Mouse (Mus musculus) thymus, postnatal 4 days (tissue): ENCODE measurements around the gene Selenom.

Experiments used
- DNase-seq: peaks from one replicate; pipeline ENCODE4 v3.0.0; 2021

Gene Selenom

DNA sequence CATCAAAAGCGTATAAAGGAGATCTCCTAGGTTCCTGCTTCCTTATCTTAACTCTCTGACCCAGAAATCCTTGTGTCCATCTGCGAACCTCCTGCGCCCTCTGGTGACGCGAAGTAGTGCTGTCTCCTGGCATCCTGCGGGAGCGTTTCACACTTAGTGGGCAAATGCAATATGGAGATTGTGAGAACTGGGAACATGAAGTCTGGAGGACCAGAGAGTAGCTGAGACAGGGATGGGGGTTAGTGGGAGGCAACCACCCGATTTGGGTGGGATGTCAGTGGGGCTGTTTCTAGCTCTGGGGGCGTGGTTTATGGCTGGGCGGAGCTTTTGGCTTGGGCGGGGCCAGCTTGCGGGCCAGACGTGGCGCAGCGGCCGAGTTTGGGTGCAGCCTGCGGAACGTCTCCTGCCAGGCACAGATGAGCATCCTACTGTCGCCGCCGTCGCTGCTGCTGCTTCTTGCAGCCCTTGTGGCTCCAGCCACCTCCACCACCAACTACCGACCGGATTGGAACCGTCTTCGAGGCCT, at the start of gene Selenom:
Gene Selenom, plus strand, starts transcription at position 156 of the 526 bp plus-strand sequence.
- DNase-seq = peak; percentile 91

DNA sequence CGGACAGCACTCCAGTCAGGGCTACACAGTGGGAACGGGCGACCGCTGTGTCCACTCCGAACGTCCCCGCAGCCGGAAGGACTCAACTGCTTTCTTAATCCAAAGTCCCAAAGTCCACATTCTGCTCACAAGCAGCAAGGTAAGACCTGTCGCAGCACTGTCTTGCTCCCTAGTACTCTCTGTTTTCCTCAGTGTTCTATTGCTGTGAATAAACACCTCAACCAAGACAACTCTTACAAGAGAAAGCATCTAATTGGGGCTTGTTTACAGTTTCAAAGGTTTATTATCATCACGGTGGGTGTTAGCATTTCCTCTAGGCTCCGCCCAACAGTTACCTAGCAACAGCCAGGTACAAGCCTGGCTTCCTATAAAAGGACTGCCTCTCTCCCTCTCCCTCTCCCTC, 43.0 kb upstream of the Selenom start:
- DNase-seq = no peak

DNA sequence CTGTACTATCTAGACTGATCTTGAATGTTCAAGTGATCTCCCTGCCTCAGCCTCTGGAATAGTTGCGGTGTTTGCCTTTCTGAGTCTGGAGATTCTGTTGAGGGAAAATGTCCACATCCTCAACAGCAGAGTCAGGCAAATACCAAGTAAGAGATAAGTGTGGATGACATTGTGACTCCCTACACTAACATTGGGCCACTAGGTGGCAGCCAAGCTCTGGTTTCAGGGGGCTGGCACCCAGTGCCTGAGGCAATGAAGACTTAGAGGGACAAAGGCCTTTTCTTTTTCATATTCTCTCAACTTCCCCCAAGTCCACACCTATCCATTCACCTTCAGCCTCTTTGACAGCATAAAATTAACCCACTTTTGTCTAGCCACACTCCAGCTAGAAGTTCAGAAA, 42.0 kb upstream of the Selenom start:
- DNase-seq = peak; percentile 94

DNA sequence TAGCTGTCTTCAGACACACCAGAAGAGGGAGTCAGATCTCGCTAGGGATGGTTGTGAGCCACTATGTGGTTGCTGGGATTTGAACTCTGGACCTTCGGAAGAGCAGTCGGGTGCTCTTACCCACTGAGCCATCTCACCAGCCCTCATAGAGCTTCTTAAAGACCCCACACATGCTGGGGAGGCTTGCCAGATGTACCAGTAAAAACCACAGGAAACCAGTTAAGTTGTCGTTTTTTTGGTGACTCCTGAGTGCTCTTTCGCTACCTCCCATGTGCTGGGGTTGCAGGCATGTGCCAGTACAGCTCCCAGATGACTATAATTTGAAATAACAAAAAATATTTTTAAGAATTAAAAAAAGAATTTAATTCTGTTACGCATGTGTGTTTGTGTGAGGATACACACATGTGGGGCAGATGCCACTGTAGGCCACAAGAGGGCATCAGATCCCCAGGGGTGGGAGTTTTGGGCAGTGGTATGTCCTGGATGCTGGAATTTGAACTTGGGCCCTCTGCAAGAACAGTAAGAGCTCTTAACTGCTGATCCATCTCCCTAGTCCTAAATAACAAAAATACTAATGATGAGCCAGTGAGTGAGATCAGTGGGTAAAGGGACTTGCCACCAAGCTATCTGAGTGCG, 39.9 kb upstream of the Selenom start:
- peak; percentile 43 for DNase-seq

DNA sequence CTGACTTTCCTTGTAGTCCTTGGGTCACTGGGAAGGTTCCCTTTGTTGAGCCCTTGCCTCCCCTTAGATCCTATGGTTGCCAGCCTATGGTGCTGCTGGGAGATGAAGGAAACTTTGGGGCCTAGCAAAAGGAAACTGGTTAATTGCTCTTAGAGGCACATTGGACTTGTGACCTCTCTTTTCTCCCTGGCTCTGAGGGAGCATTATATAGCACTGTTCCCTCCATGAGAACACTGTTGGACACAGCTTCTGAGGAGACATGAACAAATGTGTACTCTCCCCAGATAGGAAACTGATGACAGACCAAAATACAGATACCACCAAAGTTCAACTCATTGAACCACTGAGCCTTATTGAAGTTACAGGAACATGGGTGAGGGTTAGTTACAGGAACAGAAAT, 39.0 kb upstream of the Selenom start:
- no peak for DNase-seq

DNA sequence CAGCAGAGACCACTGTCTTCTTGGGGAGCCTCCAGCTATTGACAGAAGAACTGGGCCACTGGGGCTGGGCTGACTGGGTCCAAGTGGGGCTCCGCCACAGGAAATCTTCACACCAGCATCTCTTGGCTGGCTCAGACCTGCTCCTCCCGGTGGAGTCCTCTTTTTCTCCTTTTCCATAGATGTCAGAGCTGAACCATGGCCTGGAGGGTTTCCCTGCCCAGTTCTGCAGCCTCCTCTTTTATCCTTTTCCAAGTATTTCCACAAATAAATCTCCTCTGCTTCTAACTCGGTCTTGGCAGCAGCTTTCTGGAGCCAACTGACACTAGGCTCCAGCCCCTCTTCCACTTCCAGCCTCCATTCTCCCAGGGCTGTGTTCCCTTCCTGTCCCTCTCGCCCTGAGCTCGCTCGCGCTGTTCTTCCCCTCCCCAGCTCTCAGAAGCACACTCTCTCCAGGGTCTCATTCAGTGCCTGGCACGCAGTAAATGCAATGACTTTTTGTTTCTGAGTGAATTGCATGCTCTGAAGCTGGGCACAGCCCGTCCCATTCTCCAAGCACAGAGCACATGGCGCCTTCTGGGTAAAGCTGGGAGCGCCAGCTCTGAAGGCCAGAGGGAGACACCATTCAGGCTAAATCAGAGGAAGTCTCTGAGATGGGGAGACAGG, 30.4 kb upstream of the Selenom start:
- no peak for DNase-seq

DNA sequence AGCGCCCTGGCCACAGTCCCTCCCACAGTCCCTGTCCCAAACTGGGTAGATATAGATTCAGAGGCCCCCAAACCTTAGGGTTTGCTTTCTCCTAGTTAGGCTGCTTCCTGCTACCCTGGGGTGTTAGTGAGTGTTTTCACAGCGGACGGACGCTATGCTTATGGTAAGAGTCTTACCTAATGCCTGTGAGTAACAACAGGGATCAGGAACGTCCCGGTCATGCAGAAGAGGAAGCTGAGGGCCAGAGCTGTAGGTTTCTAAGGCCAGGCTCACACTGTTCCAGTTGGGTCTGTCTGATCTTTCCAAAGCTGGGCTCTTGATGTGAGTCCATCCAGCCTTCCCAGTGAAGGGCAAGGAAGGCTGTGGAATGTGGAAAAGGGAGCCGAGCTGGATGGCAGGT, 28.1 kb upstream of the Selenom start:
- no peak for DNase-seq

DNA sequence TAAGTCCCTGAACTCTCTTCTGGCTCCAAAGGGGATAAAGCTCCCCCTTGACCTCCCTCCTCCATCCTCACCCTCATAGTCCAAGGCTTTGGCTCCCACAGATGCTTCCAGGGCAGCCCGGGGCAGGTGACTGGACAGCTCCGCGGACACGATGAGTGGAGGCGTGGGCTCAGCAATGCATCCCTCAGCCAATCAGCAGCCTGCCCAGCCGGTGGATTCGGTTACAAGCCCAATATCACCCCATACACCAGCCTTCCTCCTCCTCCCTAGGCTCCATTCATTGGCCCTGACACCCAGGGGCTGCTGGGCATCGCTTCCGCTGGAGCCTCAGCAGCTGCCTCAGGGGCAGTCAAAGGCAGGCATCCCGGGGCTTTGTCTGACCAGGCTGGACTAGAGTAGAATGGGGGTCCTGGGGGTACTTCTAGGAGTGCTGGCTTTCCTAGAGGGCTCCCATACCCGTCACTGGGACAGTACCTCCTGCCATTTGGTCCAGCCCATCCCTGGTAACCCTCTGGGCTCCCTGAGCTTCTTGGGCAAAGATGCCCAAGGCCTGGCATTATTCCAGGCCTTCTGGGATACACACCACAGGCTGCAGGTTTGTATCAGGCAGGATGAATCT, 26.4 kb upstream of the Selenom start, which contains the start of gene Pla2g3:
Gene Pla2g3, plus strand, starts transcription at position 333 of the 619 bp plus-strand sequence.
- DNase-seq = no peak

DNA sequence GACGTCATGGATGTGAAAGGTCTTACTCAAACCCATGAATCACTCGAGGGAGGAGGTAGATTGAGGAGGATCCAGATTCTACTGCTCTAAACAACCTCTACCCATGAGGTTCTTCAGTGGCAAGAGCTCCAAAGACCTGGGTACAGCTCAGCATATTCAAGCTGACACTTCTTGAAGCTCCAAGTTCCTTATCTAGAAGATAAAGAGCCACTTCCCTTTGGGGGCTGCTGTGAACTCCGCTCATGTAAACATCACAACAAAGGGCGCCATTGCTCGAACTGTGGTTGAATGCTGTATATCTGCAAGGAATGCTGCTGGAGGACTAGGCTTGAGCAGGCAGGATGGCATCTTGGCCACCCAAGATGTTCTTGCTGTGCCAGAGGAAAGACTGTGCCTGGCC, 25.4 kb upstream of the Selenom start:
- DNase-seq = no peak

DNA sequence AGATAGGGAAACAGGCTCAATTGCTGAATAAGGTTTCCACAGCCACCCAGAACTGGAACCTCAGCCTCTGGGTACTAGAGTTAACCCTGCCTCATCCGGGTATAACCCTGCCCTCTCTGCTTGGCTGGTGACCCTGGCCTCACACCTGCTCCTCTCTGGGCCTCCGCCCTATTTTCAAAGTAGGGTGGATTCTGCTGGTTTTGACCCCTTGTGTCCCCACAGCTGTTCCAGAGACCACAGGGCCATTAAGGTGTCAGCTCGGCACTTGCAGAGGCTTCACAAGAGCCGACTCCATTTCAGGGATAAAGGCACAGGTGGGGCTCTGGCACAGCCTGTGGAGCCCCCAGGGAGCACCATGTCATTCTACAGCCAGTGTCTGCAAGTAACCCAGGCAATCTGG, 21.7 kb upstream of the Selenom start:
- no peak for DNase-seq

DNA sequence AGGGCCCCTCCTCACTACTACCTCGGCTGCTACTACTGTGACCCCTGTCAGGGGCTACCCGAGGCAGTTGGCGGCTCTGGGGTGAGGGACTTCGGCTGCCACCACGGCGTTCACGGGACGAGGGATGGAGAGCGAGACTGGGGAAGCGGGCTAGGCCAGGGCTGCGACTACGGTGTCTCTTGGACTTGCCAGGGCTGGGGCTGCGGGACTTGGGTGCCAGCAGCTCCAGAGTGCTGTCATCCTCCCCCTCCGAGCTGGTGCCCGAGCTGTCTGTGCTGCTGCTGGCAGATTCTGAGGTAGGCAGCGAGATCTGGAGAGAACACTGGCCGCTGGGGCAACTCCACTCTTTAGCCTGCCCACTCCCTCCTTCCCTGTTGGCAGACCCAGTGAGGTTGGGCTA, 19.6 kb upstream of the Selenom start:
- no peak for DNase-seq

DNA sequence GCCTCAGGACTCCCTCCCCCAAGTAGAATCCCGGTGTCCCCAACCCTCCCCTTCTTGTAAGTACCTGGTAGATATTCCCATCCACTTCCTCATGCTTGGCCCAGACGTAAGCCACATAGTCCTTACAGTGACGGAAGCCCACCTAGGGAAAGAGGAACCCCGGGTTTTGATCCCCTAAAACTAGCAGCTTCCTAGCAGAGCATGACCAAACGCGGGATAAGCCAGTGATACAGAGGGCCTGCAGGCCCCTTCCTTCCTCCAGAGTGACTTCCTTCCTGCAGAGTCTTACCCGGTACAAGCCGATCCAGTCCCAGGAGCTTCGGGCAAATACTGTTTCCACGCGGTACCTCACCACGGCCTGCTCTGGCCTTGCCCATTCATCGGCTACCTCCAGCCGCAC, 19.0 kb upstream of the Selenom start:
- DNase-seq = no peak

DNA sequence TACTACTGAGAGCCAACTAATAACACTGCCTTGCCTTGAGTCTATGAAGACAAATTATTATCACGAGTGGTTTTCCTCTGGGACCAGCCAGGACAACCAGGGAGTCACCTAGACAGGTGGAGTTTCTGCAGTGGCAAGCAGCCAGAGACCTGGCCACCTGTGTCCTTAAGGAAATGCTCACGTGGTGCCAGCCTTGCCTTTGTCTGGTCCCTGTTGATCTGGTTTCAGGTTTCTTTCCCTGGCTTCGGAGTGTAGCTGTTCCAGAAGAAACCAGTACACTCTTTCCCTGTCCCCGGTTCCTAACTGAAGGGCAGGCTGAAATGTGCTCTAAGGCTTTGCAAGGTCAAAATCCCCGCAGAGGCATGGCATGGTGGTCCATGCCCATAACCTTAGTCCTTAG, 17.7 kb upstream of the Selenom start:
- no peak for DNase-seq

DNA sequence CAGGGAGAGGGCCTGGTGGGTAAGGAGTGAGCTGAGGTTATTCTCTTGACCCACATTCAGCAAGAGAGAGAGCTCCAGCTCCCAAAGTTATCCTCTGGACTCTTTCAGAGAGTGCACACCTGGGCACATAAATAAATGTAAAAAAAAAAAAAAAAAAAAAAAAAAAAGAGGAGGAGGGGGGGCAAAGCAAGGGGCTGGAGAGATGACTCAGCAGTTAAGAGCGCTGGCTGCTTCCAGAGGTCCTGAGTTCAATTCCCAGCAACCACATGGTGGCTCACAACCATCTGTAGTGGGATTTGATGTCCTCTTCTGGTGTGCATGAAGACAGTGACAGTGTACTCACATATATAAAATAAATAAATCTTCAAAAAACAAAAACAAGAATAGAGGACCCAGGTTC, 17.2 kb upstream of the Selenom start:
- no peak for DNase-seq

DNA sequence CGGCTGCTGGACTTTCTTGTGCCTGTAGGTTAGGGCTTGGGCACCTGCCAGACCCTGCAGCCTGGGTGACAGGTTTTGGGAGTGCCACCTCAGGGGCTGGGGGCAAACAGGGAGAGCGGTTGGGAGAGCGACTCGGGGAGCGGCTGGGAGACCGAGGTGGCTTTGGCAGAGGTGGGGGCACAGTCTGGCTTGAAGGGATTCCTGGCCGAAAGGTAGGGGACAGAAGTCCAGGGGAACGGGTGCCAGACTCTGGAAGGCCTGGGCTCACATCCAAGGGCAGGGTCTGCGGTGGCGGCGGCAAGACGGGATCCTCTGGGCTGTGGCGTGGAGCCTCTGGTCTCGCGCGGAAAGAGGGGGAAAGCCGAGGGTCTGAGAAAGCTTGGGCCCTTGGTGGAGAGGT, 12.4 kb upstream of the Selenom start:
- DNase-seq = no peak

DNA sequence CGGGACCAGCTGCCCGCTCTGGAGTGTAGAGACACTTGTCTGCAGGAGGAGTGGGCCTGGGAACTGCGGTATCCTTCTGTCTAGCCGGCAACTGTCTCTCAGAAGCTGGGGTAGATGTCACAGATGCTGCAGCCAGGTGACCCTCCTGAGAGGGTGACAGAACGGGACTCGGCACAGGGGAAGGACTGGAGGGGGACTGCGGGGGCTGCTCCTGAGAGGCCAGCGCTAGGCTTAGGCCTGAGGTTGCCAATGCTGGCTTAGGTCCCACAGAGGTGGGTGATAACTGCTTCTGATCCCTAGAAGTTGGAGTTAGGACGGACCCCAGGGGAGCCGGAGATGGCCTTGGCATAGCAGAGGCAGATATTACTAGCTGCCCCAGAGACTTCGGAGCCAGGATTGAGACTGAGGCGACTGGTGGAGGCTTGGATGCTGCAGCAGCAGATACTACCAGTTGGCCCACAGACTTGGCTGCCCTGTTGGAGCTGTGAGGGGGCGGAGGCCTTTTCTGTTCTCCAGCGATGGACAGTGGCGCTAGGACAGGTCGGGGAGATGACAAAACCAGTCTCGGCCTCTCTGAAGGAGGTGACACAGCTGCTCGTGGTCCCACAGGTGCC, 11.9 kb upstream of the Selenom start:
- DNase-seq = no peak

DNA sequence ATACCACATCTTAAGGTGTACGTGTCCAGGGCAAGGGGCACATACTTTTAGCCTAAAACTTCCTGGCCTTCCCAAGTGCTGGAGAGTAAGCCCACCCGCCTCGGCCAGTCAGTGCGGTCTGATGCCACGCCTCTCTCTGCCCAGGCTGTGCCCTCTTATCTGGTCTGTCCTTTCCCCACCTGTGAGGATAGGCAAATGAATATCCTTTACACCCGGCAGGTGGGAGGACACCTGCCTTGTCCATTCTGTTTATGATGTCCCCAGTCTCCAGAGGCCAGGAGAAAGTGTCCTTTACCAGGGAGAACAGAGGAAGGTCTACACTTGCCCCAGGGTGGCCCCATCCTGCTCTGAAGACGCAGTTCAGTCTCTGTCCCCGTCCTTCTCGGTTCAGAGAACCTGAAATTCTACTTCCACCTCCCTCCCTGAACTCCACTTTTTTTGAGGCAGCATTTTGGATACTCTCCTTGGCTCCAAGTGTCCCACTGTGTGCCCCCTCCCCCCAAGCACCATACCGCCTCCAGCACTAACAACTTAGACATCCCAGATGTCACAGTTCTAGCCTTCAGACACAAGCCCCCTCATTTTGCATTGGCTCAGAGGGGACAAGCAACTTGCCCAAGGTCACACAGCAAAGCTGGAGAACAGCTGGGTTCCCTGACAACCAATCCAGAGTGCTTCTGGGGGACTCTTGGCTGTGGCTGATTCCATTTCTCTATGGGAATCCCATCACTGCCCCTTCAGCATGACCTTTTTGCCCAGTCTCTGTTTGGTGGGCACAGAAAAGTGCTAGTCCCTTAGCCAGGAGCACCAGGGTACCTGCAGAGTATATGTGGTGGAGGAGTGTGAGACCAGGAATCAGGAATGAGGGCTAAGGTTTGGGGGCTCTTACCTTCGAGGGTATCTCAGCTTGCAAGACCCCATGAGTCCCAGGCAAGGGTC, 10.5 kb upstream of the Selenom start:
- DNase-seq = no peak

DNA sequence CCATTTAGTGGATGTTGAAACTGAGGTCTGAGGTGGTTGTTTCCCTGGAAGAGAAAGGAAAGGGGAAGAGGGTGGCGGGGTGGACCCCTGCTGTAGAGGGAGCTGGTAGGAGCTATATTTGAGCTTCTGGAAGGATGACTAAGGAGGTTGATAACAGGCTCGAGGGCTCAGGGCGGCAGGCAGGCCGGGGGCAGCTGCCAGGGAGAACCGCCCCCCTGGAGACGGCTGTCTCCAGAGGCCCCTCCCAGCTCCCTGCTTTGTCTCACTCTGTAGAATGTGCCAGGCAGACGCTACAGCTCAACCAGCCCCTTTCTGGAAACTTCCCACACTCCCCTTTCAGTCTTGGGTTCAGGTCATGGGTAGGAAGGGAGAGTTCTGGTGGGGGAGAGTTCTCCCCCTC, 6.3 kb upstream of the Selenom start:
- no peak for DNase-seq

DNA sequence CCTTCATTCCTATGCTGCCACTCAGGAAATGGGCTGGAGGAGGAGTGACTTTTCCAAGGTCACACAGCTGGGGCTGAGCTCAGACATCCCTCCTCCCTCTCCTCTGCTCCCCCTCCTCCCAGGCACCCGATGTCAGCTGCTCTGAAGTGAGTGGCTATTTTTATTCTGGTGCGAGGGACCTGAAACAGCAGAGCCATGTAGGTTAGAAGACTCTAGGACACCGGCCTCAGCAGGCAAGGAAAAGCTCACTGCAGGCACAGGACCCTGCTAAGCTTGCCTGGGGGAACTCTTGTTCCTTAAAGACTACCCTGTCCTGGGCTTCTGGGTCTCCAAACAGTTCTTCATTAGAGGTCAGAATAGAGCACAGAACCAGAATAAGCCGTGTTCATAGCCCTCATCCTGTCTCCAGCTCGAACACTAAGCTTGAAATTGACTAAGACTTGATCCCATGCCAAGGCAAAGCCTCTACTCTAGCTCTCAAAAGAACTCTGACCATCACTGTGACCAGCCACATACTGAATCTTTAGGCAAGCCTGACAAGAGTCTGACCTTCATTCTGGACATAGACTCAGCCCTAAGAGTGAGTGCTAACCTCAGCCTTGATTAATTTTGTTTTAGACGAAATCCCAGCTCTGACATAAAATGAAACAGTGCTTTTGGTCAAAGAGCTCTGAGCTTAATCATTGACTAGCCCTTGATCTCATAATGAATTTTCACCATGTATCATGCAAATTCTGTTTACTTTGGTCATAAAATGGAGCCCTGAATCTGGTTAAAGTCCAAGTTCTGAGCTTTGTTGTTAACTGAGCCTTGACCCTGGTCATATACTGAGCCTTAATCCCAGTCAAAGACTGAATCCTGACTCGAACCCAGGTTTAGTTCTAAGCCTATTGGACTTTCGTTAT, 5.1 kb upstream of the Selenom start:
- DNase-seq = no peak

DNA sequence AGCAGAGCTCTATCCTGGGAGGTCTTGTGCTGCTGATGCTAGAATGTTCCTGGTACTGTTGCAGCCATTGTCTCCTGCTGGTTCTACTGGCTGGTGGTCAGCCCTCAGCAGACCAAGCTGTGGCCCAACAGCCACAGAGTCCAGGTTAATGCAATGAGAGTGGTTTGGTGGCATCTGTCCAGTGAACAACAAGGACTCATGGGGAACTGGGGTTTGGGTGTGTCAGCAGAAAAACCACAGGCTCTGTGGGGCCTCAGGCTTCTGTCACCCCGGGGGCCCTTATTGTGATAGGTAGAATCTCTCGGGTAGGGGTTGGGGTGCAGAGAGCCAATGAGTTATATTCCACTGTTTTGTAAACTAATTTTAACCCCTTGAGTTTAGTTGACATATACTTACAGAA, 4.2 kb upstream of the Selenom start:
- DNase-seq = no peak

DNA sequence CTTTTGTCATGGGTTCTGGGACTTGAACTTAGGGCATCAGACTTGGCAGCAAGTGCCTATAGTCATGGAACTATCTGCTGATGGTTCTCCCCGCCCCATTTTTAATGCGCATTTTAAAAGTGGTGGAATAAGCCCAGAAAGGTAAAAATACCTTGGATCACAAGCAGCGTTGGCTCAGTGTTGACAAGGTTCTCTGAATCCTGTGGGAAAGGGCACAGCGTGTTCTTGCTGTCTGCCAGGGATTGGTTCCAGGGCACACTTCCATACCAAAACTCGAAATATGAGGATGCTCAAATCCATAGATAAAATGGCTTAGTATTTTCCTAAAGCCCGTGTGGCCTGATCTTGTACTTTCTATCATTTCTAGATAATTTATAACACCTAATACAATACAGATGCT, 1.2 kb upstream of the Selenom start:
- no peak for DNase-seq

DNA sequence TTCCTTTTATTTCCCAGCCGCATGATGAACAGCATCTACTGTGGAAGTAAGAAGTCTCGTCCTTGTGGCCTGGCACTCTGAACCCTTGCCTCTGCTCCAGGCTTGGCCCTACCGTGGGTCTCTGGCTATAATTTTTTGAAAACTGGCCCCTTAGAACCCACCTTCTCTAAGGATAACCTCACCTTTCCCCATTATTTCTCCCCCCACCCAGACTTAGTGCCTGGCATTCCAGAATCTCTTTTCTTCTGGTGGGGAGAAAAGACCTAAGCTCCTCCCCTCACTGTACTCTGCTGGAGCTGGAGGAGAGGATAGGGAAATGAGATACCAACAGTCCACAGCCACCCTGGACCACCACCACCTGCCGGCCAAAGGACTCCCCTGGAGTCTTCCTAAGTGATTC, 732 bp downstream of the Selenom start:
- no peak for DNase-seq
